In the genomic region with DNA sequence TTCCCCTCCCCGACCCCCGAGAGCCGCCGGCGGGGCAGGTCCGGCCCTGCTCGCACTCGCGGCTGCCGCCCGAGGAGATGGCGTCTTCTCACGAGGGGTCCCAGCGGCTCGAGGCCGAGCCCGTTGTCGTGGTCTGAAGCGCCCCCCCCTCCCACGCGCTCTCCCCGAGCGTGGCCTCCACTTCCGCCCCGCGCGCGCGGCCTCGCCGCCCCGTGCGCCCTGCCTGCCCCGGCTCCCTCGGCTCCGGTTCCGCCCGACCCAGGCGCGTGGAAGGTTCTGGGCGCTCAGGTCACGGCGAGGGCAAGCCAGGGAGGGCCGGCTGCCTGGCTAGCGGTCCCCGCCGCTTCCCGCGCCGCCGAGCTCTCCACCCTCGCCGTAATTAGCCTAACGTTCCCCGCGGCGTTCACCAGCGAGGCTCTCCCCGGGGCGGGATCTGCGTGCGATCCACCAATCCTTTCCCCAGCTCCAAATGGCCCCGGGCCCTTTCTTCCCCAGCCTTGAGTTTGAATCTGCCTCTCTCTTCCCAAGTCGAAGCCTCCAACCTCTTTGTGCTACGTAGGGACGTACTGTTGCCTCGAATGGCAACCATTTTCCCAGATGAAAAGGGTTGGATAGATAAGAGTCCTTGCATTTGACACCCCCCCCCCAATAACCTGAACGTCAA, we compare ENCODE assay signal across 1 mouse cellular context.
A peak's percentile ranks its signal among the peaks of the same experiment; 100 is the strongest.
TF ChIP-seq lines count a peak whose summit lies in the region.

No protein-coding gene starts in this region.

TF ChIP-seq in CH12.LX, 34 proteins besides CTCF, POLR2A, EP300 and RAD21:
- TF ChIP-seq ELF1 (IDR thresholded peaks at IDR 0.05; ENCODE audit: low read depth, low read length) (peak; percentile 59), BHLHE40 (IDR thresholded peaks at IDR 0.05; ENCODE audit: low read depth, low read length) (peak; percentile 6; the same call in 1 of the 2 replicates), MEF2A (IDR thresholded peaks at IDR 0.05; ENCODE audit: borderline replicate concordance, low read depth, low read length) (no peak; the same call in 1 of the 2 replicates), ZKSCAN1 (IDR thresholded peaks at IDR 0.05; ENCODE audit: borderline replicate concordance, low read depth, low read length) (no peak), MAZ (IDR thresholded peaks at IDR 0.05; ENCODE audit: low read depth, low read length) (0 out of 2 replicates have a peak, but pooled peaks have one; percentile 10), UBTF (IDR thresholded peaks at IDR 0.05; ENCODE audit: low read depth, low read length) (peak; percentile 90), MXI1 (IDR thresholded peaks at IDR 0.05; ENCODE audit: low read depth, low read length) (peak; percentile 37), CHD1 (IDR thresholded peaks at IDR 0.05; ENCODE audit: low read depth, low read length) (peak; percentile 52), MAX (IDR thresholded peaks at IDR 0.05; ENCODE audit: low read length) (peak; percentile 68), IRF4 (IDR thresholded peaks at IDR 0.05; ENCODE audit: low read depth, low read length) (0 out of 2 replicates have a peak, but pooled peaks have one; percentile 4), HCFC1 (IDR thresholded peaks at IDR 0.05; ENCODE audit: low read depth, low read length) (no peak), USF1 (IDR thresholded peaks at IDR 0.05; ENCODE audit: low read depth, low read length) (no peak)
